Mouse (Mus musculus): ENCODE measurements around the gene Olfr456. TPM values are rescaled to one million over a fixed set of nuclear protein-coding genes. Genes with fewer than 3 reads are reported as not detected.
"Not testable (repeated sequence)": the region's sequence is repeated elsewhere in the genome, so short reads cannot be mapped to it uniquely, and the experiment has no call there.

Olfr456 gene
- 0.30 and 0.33 TPM in 2 replicates for polyA plus RNA-seq (2015; fragmentation: Nextera tagmentation; extraction: Ambion mirVana)

DNA sequence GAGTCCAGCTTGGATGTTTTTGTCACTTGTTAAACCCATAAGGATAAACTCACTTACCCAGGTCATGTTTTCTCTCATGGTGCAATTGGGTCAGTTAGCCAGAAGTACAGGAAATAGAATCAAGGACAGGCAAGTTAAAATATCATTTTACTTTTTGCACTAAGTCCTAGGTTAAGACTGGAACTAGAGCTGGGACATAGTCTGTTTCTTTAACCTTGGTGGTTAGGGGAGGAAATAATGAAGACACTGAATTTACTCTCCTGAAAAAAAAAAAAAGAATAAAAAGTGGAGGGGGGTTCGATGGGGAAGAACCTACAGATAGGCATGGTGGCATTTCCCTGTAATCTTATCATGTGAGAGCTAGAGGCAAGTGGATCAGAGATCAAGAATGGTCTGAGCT lies at the start of gene Olfr456:
Gene Olfr456 (minus strand): TSS at position 101 of the 400 bp plus-strand sequence.
- no peaks in the 10 kb centered on the region for H3K36me3 ChIP-seq (ENCODE audit: insufficient read depth, low read length)
- WGBS = 83% methylated on average over 1 of the region's 1 CpGs

GRCm38 (mm10) chr6:42513461-42513860 lies 26.4 kb upstream of the Olfr456 start:
- Histone ChIP-seq H3K4me3 (ENCODE audit: low read depth, low read length) (no peak overlapping the region), H3K9me3 (ENCODE audit: low read length) (no peaks in the 10 kb centered on the region), H3K27ac (ENCODE audit: low read length) (no peak overlapping the region), H3K4me1 (ENCODE audit: insufficient read depth, low read depth, low read length) (no peaks in the 10 kb centered on the region), H3K4me2 (replicated peaks; ENCODE audit: low read depth, low read length) (no peak overlapping the region), H3K27me3 (replicated peaks; ENCODE audit: insufficient read depth, low read length) (no peaks in the 10 kb centered on the region), H3K9ac (replicated peaks; ENCODE audit: low read depth) (no peak overlapping the region), H3K36me3 (ENCODE audit: insufficient read depth, low read length) (no peaks in the 10 kb centered on the region)
- ATAC-seq = no peak
- DNase-seq (ENCODE audit: low spot score) = peak; percentile 9
- 45% methylated on average over 1 of the region's 1 CpGs for WGBS
- no peak for TF ChIP-seq EP300 (IDR thresholded peaks at IDR 0.05)
- no peak for TF ChIP-seq CTCF (IDR thresholded peaks at IDR 0.05)

More for the DNA sequence above, at the start of gene Olfr456:
- no peaks in the 10 kb centered on the region for H3K4me1 ChIP-seq (ENCODE audit: insufficient read depth, low read depth, low read length)
- no peak for ATAC-seq
- H3K9ac ChIP-seq (replicated peaks; ENCODE audit: low read depth) = no peak within 1 kb of the TSS
- H3K9me3 ChIP-seq (ENCODE audit: low read length) = no peaks in the 10 kb centered on the region
- H3K27ac ChIP-seq (ENCODE audit: low read length) = no peak within 1 kb of the TSS
- H3K4me3 ChIP-seq (ENCODE audit: low read depth, low read length) = no peak within 1 kb of the TSS
- no peak for DNase-seq (ENCODE audit: low spot score)
- no peak for TF ChIP-seq EP300 (IDR thresholded peaks at IDR 0.05)
- no peak within 1 kb of the TSS for H3K4me2 ChIP-seq (replicated peaks; ENCODE audit: low read depth, low read length)
- no peaks in the 10 kb centered on the region for H3K27me3 ChIP-seq (replicated peaks; ENCODE audit: insufficient read depth, low read length)

DNA sequence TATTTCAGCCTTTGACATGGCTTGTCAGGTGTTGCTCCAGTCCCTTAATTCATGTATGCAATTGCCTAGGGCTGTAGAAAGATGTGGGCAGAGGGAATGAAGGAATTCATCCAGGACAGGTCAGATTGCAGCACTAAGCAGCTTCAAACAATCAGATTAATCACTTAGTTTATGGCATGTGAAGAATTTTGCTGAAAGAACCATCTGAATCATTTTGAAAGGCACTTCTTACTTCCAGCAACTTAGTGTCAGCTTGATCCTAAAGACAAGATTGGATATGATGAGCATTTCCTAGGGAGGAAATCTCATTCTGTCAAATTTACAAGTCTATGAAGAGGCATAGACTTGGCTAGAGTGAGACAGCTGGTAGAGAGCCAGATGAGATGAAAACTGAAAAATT lies 22.3 kb upstream of the Olfr456 start:
- ATAC-seq (no peak), DNase-seq (ENCODE audit: low spot score) (peak; percentile 30)
- Histone ChIP-seq H3K4me3 (ENCODE audit: low read depth, low read length) (no peak overlapping the region), H3K36me3 (ENCODE audit: insufficient read depth, low read length) (no peaks in the 10 kb centered on the region), H3K4me2 (replicated peaks; ENCODE audit: low read depth, low read length) (no peak overlapping the region), H3K9me3 (ENCODE audit: low read length) (no peaks in the 10 kb centered on the region), H3K9ac (replicated peaks; ENCODE audit: low read depth) (no peak overlapping the region), H3K4me1 (ENCODE audit: insufficient read depth, low read depth, low read length) (no peaks in the 10 kb centered on the region), H3K27me3 (replicated peaks; ENCODE audit: insufficient read depth, low read length) (no peaks in the 10 kb centered on the region), H3K27ac (ENCODE audit: low read length) (no peak overlapping the region)
- no peak for TF ChIP-seq EP300 (IDR thresholded peaks at IDR 0.05)
- no peak for TF ChIP-seq CTCF (IDR thresholded peaks at IDR 0.05)

DNA sequence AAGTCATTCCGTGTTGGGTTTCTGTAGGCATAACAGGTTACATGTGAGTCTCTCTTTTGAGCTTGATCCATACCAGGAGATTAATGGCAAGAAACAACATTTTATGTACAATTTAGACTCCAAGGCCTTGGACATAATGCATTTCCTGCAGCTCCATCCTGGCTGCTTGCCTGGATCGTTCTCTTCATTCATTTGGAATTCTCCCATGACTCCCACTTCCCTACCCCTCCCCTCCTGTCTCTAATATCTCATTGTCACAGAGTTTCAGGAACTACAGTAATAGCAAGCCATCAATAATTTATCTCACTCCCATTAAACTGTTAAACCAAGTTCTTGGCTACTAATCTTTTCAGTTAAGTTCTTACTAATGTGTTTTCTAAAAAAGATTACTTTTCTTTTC lies 16.5 kb upstream of the Olfr456 start:
- Histone ChIP-seq H3K36me3 (ENCODE audit: insufficient read depth, low read length) (no peaks in the 10 kb centered on the region), H3K4me1 (ENCODE audit: insufficient read depth, low read depth, low read length) (no peaks in the 10 kb centered on the region), H3K9ac (replicated peaks; ENCODE audit: low read depth) (no peak overlapping the region), H3K27me3 (replicated peaks; ENCODE audit: insufficient read depth, low read length) (no peaks in the 10 kb centered on the region), H3K4me3 (ENCODE audit: low read depth, low read length) (no peak overlapping the region), H3K4me2 (replicated peaks; ENCODE audit: low read depth, low read length) (no peak overlapping the region), H3K27ac (ENCODE audit: low read length) (no peak overlapping the region), H3K9me3 (ENCODE audit: low read length) (no peaks in the 10 kb centered on the region)
- DNase-seq (ENCODE audit: low spot score) = peak; percentile 18
- no peak for ATAC-seq
- TF ChIP-seq EP300 (IDR thresholded peaks at IDR 0.05) (no peak), CTCF (IDR thresholded peaks at IDR 0.05) (no peak)
- WGBS = 49% methylated on average over 2 of the region's 2 CpGs

- ATAC-seq (no peak), DNase-seq (ENCODE audit: low spot score) (no peak)
- Histone ChIP-seq H3K9me3 (ENCODE audit: low read length) (no peaks in the 10 kb centered on the region), H3K27ac (ENCODE audit: low read length) (no peak overlapping the region), H3K4me1 (ENCODE audit: insufficient read depth, low read depth, low read length) (no peaks in the 10 kb centered on the region), H3K4me3 (ENCODE audit: low read depth, low read length) (no peak overlapping the region), H3K27me3 (replicated peaks; ENCODE audit: insufficient read depth, low read length) (no peaks in the 10 kb centered on the region), H3K4me2 (replicated peaks; ENCODE audit: low read depth, low read length) (no peak overlapping the region), H3K36me3 (ENCODE audit: insufficient read depth, low read length) (no peaks in the 10 kb centered on the region), H3K9ac (replicated peaks; ENCODE audit: low read depth) (no peak overlapping the region)
- 52% methylated on average over 1 of the region's 1 CpGs for WGBS
- TF ChIP-seq EP300 (IDR thresholded peaks at IDR 0.05) (no peak), CTCF (IDR thresholded peaks at IDR 0.05) (no peak)
Measured at GRCm38 (mm10) chr6:42489731-42490130, 2.7 kb upstream of the Olfr456 start.

DNA sequence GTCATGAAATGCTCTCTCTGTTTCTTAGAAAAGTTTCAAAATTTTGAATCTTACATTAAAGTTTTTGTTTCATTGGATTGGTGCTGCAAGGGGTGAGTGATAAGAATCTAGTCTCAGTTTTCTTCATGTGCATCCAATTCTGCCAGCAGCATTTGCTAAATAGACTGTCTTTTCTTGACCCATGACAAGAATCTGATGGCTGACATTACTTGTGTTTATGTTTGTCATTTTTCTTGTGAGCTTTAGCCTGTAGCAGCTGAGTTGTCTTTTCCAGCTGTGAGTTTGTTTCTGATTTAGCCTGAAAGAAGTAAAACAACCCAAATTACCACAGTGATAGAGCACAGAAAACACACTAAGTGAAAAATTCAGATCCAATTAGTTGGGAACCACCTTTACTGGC lies 2.4 kb downstream of the Olfr456 start:
- TF ChIP-seq CTCF (IDR thresholded peaks at IDR 0.05) (no peak), EP300 (IDR thresholded peaks at IDR 0.05) (peak; percentile 62)
- no peaks in the 10 kb centered on the region for H3K9me3 ChIP-seq (ENCODE audit: low read length)
- H3K36me3 ChIP-seq (ENCODE audit: insufficient read depth, low read length) = no peaks in the 10 kb centered on the region
- H3K4me2 ChIP-seq (replicated peaks; ENCODE audit: low read depth, low read length) = no peak overlapping the region
- H3K4me3 ChIP-seq (ENCODE audit: low read depth, low read length) = no peak overlapping the region
- H3K27ac ChIP-seq (ENCODE audit: low read length) = no peak overlapping the region
- no peak overlapping the region for H3K9ac ChIP-seq (replicated peaks; ENCODE audit: low read depth)
- ATAC-seq (peak; percentile 65), DNase-seq (ENCODE audit: low spot score) (peak; percentile 71)
- no peaks in the 10 kb centered on the region for H3K4me1 ChIP-seq (ENCODE audit: insufficient read depth, low read depth, low read length)
- no peaks in the 10 kb centered on the region for H3K27me3 ChIP-seq (replicated peaks; ENCODE audit: insufficient read depth, low read length)

GRCm38 (mm10) chr6:42476235-42476634 lies 10.8 kb downstream of the Olfr456 start, which contains the start of gene Olfr457:
TSS of gene Olfr457 (minus strand) at chr6:42476335.
- Histone ChIP-seq H3K4me3 (ENCODE audit: low read depth, low read length) (no peak within 1 kb of the TSS), H3K27me3 (replicated peaks; ENCODE audit: insufficient read depth, low read length) (no peaks in the 10 kb centered on the region), H3K4me2 (replicated peaks; ENCODE audit: low read depth, low read length) (no peak within 1 kb of the TSS), H3K9ac (replicated peaks; ENCODE audit: low read depth) (no peak within 1 kb of the TSS), H3K27ac (ENCODE audit: low read length) (no peak within 1 kb of the TSS), H3K36me3 (ENCODE audit: insufficient read depth, low read length) (no peaks in the 10 kb centered on the region), H3K9me3 (ENCODE audit: low read length) (no peaks in the 10 kb centered on the region), H3K4me1 (ENCODE audit: insufficient read depth, low read depth, low read length) (no peaks in the 10 kb centered on the region)
- TF ChIP-seq EP300 (IDR thresholded peaks at IDR 0.05) = no peak
- TF ChIP-seq CTCF (IDR thresholded peaks at IDR 0.05) = no peak
- ATAC-seq (no peak), DNase-seq (ENCODE audit: low spot score) (no peak)
- 61% methylated on average over 1 of the region's 1 CpGs for WGBS

DNA sequence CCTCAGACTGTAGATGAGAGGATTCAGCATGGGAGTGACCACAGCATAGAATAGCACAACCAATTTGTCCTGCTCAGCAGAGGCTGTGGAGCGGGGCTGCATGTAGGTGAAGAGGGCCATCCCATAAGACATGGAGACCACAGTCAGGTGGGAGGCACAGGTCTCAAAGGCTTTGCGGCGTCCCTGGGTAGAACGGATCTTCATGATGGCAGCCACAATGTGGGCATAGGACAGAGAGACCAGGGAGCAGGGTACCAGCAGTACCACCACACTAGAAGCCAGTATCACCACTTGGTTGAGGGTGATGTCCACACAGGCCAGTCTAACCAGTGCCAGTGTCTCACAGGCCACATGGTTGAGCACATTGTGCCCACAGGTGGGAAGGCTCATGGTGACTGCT lies 15.7 kb downstream of the Olfr456 start:
- 97% methylated on average over 4 of the region's 4 CpGs for WGBS
- not testable (repeated sequence) for DNase-seq (ENCODE audit: low spot score); H3K36me3 ChIP-seq (ENCODE audit: insufficient read depth, low read length); ATAC-seq; H3K4me1 ChIP-seq (ENCODE audit: insufficient read depth, low read depth, low read length); H3K27ac ChIP-seq (ENCODE audit: low read length); H3K4me3 ChIP-seq (ENCODE audit: low read depth, low read length); H3K27me3 ChIP-seq (replicated peaks; ENCODE audit: insufficient read depth, low read length); H3K4me2 ChIP-seq (replicated peaks; ENCODE audit: low read depth, low read length); H3K9me3 ChIP-seq (ENCODE audit: low read length); H3K9ac ChIP-seq (replicated peaks; ENCODE audit: low read depth)

All from lung, postnatal 0 days (tissue).